Mouse (Mus musculus) neural tube, embryonic 15.5 days (tissue): Measurements from ENCODE around the gene Abcc3. TPM values are rescaled to one million over a fixed set of nuclear protein-coding genes. Genes with fewer than 3 reads are reported as not detected.
A peak's percentile ranks its signal among the peaks of the same experiment; 100 is the strongest.

Experiments
- ATAC-seq: fragments of 200-750 bp; cut with Nextera tagmentation; 2 replicates; pipeline ENCODE4 v1.8.0; 2017; ENCODE audit warnings: mild to moderate bottlenecking, moderate TSS enrichment, moderate library complexity; ENCODE audit not compliant: low FRiP score
- H3K27ac ChIP-seq: fragments of 300-500 bp; sonication (generic); replicated peaks from 2 replicates; pipeline ENCODE4 v1.5.1; 2015; ENCODE audit warnings: mild to moderate bottlenecking, inconsistent platforms
- H3K27me3 ChIP-seq: fragments of 300-500 bp; sonication (generic); replicated peaks from 2 replicates; pipeline ENCODE4 v1.6.1; 2015; ENCODE audit warnings: inconsistent platforms
- H3K36me3 ChIP-seq: fragments of 300-500 bp; sonication (generic); 2 replicates; pipeline ENCODE4 v1.6.1; 2015; ENCODE audit warnings: inconsistent platforms
- H3K4me1 ChIP-seq: fragments of 300-500 bp; sonication (generic); 2 replicates; pipeline ENCODE4 v1.6.1; 2015; ENCODE audit warnings: inconsistent platforms
- H3K4me2 ChIP-seq: fragments of 300-500 bp; sonication (generic); 2 replicates; pipeline ENCODE4 v1.6.1; 2015; ENCODE audit warnings: inconsistent platforms, mild to moderate bottlenecking, moderate library complexity
- H3K4me3 ChIP-seq: fragments of 300-500 bp; sonication (generic); replicated peaks from 2 replicates; pipeline ENCODE4 v1.5.1; 2015; ENCODE audit warnings: mild to moderate bottlenecking, inconsistent platforms
- H3K9ac ChIP-seq: fragments of 300-500 bp; sonication (generic); replicated peaks from 2 replicates; pipeline ENCODE4 v1.6.1; 2015; ENCODE audit warnings: mild to moderate bottlenecking, inconsistent platforms
- H3K9me3 ChIP-seq: fragments of 300-500 bp; sonication (generic); replicated peaks from 2 replicates; pipeline ENCODE4 v1.6.1; 2016; ENCODE audit warnings: inconsistent platforms
- WGBS: fragments of 180-500 bp; shearing (Covaris S2); methylation state at CpG from one replicate; pipeline ENCODE4 v1.1.7; 2015; ENCODE audit warnings: mixed read lengths; 5-methylcytosine and 5-hydroxymethylcytosine counted together
- polyA plus RNA-seq: library from polyadenylated mRNA; unstranded; fragments of >200 nt; fragmentation: Nextera tagmentation; extraction: Ambion mirVana; gene quantifications from 2 replicates; pipeline ENCODE4 v1.2.1, GENCODE M21; 2015

Gene Abcc3
- polyA plus RNA-seq, 1 experiment from 2014 or later = 1.7 TPM

- Histone ChIP-seq H3K27me3 (no peaks in the 10 kb centered on the region), H3K4me3 (no peak overlapping the region), H3K27ac (no peak overlapping the region), H3K9ac (no peak overlapping the region), H3K36me3 (peaks cover 39% of the 10 kb centered on the region), H3K9me3 (no peaks in the 10 kb centered on the region), H3K4me1 (peaks cover 30% of the 10 kb centered on the region), H3K4me2 (no peak overlapping the region)
- ATAC-seq = no peak
- WGBS = 82% methylated on average over 8 of the region's 8 CpGs
Observed at GRCm38 (mm10) chr11:94334386-94334968, 58.3 kb downstream of the Abcc3 start.

GRCm38 (mm10) chr11:94332726-94333125 is 60.1 kb downstream of the Abcc3 start:
- H3K36me3 ChIP-seq = peaks cover 22% of the 10 kb centered on the region
- WGBS = 87% methylated on average over 6 of the region's 6 CpGs
- no peak overlapping the region for H3K4me3 ChIP-seq
- no peaks in the 10 kb centered on the region for H3K9me3 ChIP-seq
- no peak overlapping the region for H3K9ac ChIP-seq
- H3K4me1 ChIP-seq = peaks cover 35% of the 10 kb centered on the region
- H3K4me2 ChIP-seq = no peak overlapping the region
- no peak overlapping the region for H3K27ac ChIP-seq
- no peaks in the 10 kb centered on the region for H3K27me3 ChIP-seq
- no peak for ATAC-seq

GRCm38 (mm10) chr11:94330211-94330610 is 62.6 kb downstream of the Abcc3 start:
- H3K4me3 ChIP-seq = no peak overlapping the region
- H3K9me3 ChIP-seq = no peaks in the 10 kb centered on the region
- 97% methylated on average over 3 of the region's 3 CpGs for WGBS
- peaks cover 46% of the 10 kb centered on the region for H3K4me1 ChIP-seq
- no peak for ATAC-seq
- no peaks in the 10 kb centered on the region for H3K27me3 ChIP-seq
- H3K4me2 ChIP-seq = peak overlapping the region; percentile 76; the same call in 1 of the 2 replicates
- H3K9ac ChIP-seq = no peak overlapping the region
- peaks cover 8% of the 10 kb centered on the region for H3K36me3 ChIP-seq
- no peak overlapping the region for H3K27ac ChIP-seq

- Histone ChIP-seq H3K4me1 (peaks cover 46% of the 10 kb centered on the region), H3K4me3 (peak overlapping the region; percentile 12; the same call in 1 of the 2 replicates), H3K36me3 (peaks cover 2% of the 10 kb centered on the region), H3K9ac (no peak overlapping the region), H3K9me3 (no peaks in the 10 kb centered on the region), H3K27ac (peak overlapping the region; percentile 97; the same call in 1 of the 2 replicates), H3K4me2 (peak overlapping the region; percentile 76), H3K27me3 (no peaks in the 10 kb centered on the region)
- no peak for ATAC-seq
- WGBS = 52% methylated on average over 4 of the region's 4 CpGs
Observed at GRCm38 (mm10) chr11:94329270-94329891, 63.4 kb downstream of the Abcc3 start.

- Histone ChIP-seq H3K36me3 (no peaks in the 10 kb centered on the region), H3K27ac (peak overlapping the region; percentile 97), H3K9ac (peak overlapping the region; percentile 83), H3K4me1 (peaks cover 46% of the 10 kb centered on the region), H3K4me3 (peak overlapping the region; percentile 60), H3K9me3 (no peaks in the 10 kb centered on the region), H3K4me2 (peak overlapping the region; percentile 76), H3K27me3 (no peaks in the 10 kb centered on the region)
- ATAC-seq = no peak
- 1% methylated on average over 10 of the region's 10 CpGs for WGBS
Observed at GRCm38 (mm10) chr11:94328644-94329025, 64.2 kb downstream of the Abcc3 start.

GRCm38 (mm10) chr11:94327693-94328643 is 64.8 kb downstream of the Abcc3 start, which contains the start of gene Ankrd40:
Ankrd40 (plus strand) TSS chr11:94328001.
- no peaks in the 10 kb centered on the region for H3K9me3 ChIP-seq
- H3K4me1 ChIP-seq = peaks cover 46% of the 10 kb centered on the region
- no peaks in the 10 kb centered on the region for H3K27me3 ChIP-seq
- H3K27ac ChIP-seq = peak within 1 kb of the TSS; percentile 97
- peak within 1 kb of the TSS; percentile 60 for H3K4me3 ChIP-seq
- ATAC-seq = peak; percentile 88
- H3K9ac ChIP-seq = peak within 1 kb of the TSS; percentile 83
- 1% methylated on average over 62 of the region's 78 CpGs for WGBS
- H3K4me2 ChIP-seq = peak within 1 kb of the TSS; percentile 76
- H3K36me3 ChIP-seq = no peaks in the 10 kb centered on the region

- H3K9me3 ChIP-seq = no peaks in the 10 kb centered on the region
- WGBS = 3% methylated on average over 10 of the region's 10 CpGs
- H3K9ac ChIP-seq = peak overlapping the region; percentile 45
- ATAC-seq = peak; percentile 83
- peak overlapping the region; percentile 97 for H3K27ac ChIP-seq
- H3K4me3 ChIP-seq = peak overlapping the region; percentile 60
- no peaks in the 10 kb centered on the region for H3K36me3 ChIP-seq
- H3K4me2 ChIP-seq = peak overlapping the region; percentile 76
- H3K27me3 ChIP-seq = no peaks in the 10 kb centered on the region
- peaks cover 46% of the 10 kb centered on the region for H3K4me1 ChIP-seq
Observed at GRCm38 (mm10) chr11:94326961-94327411, 65.8 kb downstream of the Abcc3 start.

- Histone ChIP-seq H3K9ac (no peak overlapping the region), H3K9me3 (no peaks in the 10 kb centered on the region), H3K27me3 (no peaks in the 10 kb centered on the region), H3K4me2 (no peak overlapping the region), H3K27ac (no peak overlapping the region), H3K4me1 (peaks cover 34% of the 10 kb centered on the region), H3K36me3 (no peaks in the 10 kb centered on the region), H3K4me3 (no peak overlapping the region)
- ATAC-seq = no peak
- 93% methylated on average over 5 of the region's 5 CpGs for WGBS
Observed at GRCm38 (mm10) chr11:94324618-94325017, 68.2 kb downstream of the Abcc3 start.

- WGBS = 84% methylated on average over 5 of the region's 5 CpGs
- peaks cover 38% of the 10 kb centered on the region for H3K4me1 ChIP-seq
- no peaks in the 10 kb centered on the region for H3K27me3 ChIP-seq
- H3K9ac ChIP-seq = no peak overlapping the region
- no peak for ATAC-seq
- no peak overlapping the region for H3K4me2 ChIP-seq
- no peak overlapping the region for H3K4me3 ChIP-seq
- no peaks in the 10 kb centered on the region for H3K9me3 ChIP-seq
- no peaks in the 10 kb centered on the region for H3K36me3 ChIP-seq
- H3K27ac ChIP-seq = 0 out of 2 replicates have a peak overlapping the region, but pooled peaks have one; percentile 99
Observed at GRCm38 (mm10) chr11:94323271-94323925, 69.4 kb downstream of the Abcc3 start.

GRCm38 (mm10) chr11:94322636-94323035 is 70.2 kb downstream of the Abcc3 start:
- 44% methylated on average over 5 of the region's 5 CpGs for WGBS
- H3K27ac ChIP-seq = peak overlapping the region; percentile 99
- no peaks in the 10 kb centered on the region for H3K36me3 ChIP-seq
- H3K4me3 ChIP-seq = peak overlapping the region; percentile 99
- peak overlapping the region; percentile 99 for H3K9ac ChIP-seq
- H3K4me1 ChIP-seq = peaks cover 45% of the 10 kb centered on the region
- H3K9me3 ChIP-seq = no peaks in the 10 kb centered on the region
- no peak for ATAC-seq
- H3K27me3 ChIP-seq = no peaks in the 10 kb centered on the region
- H3K4me2 ChIP-seq = peak overlapping the region; percentile 64

GRCm38 (mm10) chr11:94321931-94322400 is 70.8 kb downstream of the Abcc3 start, which contains the start of gene Luc7l3:
Luc7l3 (minus strand) TSS chr11:94321988.
- Histone ChIP-seq H3K9me3 (no peaks in the 10 kb centered on the region), H3K36me3 (no peaks in the 10 kb centered on the region), H3K4me3 (peak within 1 kb of the TSS; percentile 99), H3K9ac (peak within 1 kb of the TSS; percentile 99), H3K4me2 (peak within 1 kb of the TSS; percentile 64), H3K27ac (peak within 1 kb of the TSS; percentile 99), H3K27me3 (no peaks in the 10 kb centered on the region), H3K4me1 (peaks cover 50% of the 10 kb centered on the region)
- under 1% methylated on average over 36 of the region's 36 CpGs for WGBS
- ATAC-seq = peak; percentile 95
